Mouse (Mus musculus) stomach, postnatal 0 days (tissue): ENCODE results near the gene Wnt2b. TPM values are rescaled to one million over a fixed set of nuclear protein-coding genes. Genes with fewer than 3 reads are reported as not detected.

Experiments used
- ATAC-seq: fragments of 200-750 bp; cut with Nextera tagmentation; 2 replicates; pipeline ENCODE4 v1.8.0; 2017; ENCODE audit not compliant: low FRiP score, low TSS enrichment
- DNase-seq: peaks from one replicate; pipeline ENCODE4 v3.0.0-alpha.2; 2016; ENCODE audit warnings: low spot score
- H3K27ac ChIP-seq: fragments of 300-500 bp; sonication (generic); replicated peaks from 2 replicates; pipeline ENCODE4 v1.5.1; 2014; ENCODE audit warnings: mild to moderate bottlenecking, control low read depth
- H3K27me3 ChIP-seq: fragments of 300-500 bp; sonication (generic); 2 replicates; pipeline ENCODE4 v1.6.1; 2014; ENCODE audit warnings: low read length; ENCODE audit not compliant: control insufficient read depth, insufficient read depth
- H3K36me3 ChIP-seq: fragments of 300-500 bp; sonication (generic); 2 replicates; pipeline ENCODE4 v1.6.1; 2014; ENCODE audit warnings: low read length, mixed read lengths; ENCODE audit not compliant: control insufficient read depth, insufficient read depth
- H3K4me1 ChIP-seq: fragments of 300-500 bp; sonication (generic); replicated peaks from 2 replicates; pipeline ENCODE4 v1.6.1; 2014; ENCODE audit warnings: antibody characterized with exemption; ENCODE audit not compliant: control insufficient read depth, insufficient read depth
- H3K4me2 ChIP-seq: fragments of 300-500 bp; sonication (generic); replicated peaks from 2 replicates; pipeline ENCODE4 v1.6.1; 2014; ENCODE audit warnings: low read depth, mild to moderate bottlenecking, control low read depth, moderate library complexity
- H3K4me3 ChIP-seq: fragments of 300-500 bp; sonication (generic); 2 replicates; pipeline ENCODE4 v1.5.1; 2014; ENCODE audit warnings: low read depth, low read length, control low read depth
- H3K9ac ChIP-seq: fragments of 300-500 bp; sonication (generic); 2 replicates; pipeline ENCODE4 v1.6.1; 2014; ENCODE audit warnings: mild to moderate bottlenecking, low read length, control low read depth, mixed read lengths
- H3K9me3 ChIP-seq: fragments of 300-500 bp; sonication (generic); 2 replicates; pipeline ENCODE4 v1.6.1; 2016; ENCODE audit warnings: low read length; ENCODE audit not compliant: control insufficient read depth
- CTCF ChIP-seq: IDR thresholded peaks from 2 replicates; pipeline ENCODE4 v1.5.1; 2016; ENCODE audit warnings: antibody characterized with exemption, low read depth, mild to moderate bottlenecking, moderate library complexity
- EP300 ChIP-seq: optimal IDR thresholded peaks from 2 replicates; pipeline ENCODE3; 2016; ENCODE audit warnings: antibody characterized with exemption
- WGBS: fragments of 180-500 bp; shearing (Covaris S2); extraction: QIAGEN DNeasy Blood & Tissue Kit; methylation state at CpG from one replicate; pipeline ENCODE4 v1.1.7; 2014; 5-methylcytosine and 5-hydroxymethylcytosine counted together
- polyA plus RNA-seq: library from polyadenylated mRNA; unstranded; fragments of >200 nt; fragmentation: Nextera tagmentation; extraction: Ambion mirVana; gene quantifications from 2 replicates; pipeline ENCODE4 v1.2.1, GENCODE M21; 2015

Gene Wnt2b
- polyA plus RNA-seq, 1 experiment from 2014 or later, result 1.3 TPM

DNA sequence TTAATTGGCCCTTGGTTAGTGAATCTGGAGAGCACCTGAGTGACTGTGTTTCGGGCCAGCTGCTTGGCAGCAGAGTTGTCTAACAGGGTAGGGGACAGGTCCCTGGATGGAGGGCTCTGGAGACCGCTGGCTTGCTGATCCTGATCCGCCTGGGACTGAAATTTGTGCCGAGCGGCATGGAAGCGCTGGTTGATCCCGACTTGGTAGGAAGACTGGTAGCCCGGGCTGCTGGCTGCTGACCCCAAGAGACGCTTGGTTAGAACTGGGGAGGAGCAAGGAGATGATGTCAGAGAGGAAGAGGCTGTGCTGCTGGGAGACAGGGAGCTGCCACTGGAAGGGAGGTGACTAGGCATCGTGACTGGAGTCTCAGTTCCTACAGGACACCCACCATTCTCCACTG lies 43.3 kb upstream of the Wnt2b start:
- ATAC-seq, result no peak
- no peak overlapping the region for H3K4me2 ChIP-seq
- no peaks in the 10 kb centered on the region for H3K27me3 ChIP-seq
- TF ChIP-seq EP300 (no peak), CTCF (no peak)
- H3K4me3 ChIP-seq, result no peak overlapping the region
- DNase-seq, result no peak
- 93% methylated on average over 10 of the region's 10 CpGs for WGBS
- no peaks in the 10 kb centered on the region for H3K9me3 ChIP-seq
- no peak overlapping the region for H3K9ac ChIP-seq
- H3K27ac ChIP-seq, result no peak overlapping the region
- H3K36me3 ChIP-seq, result peaks cover 29% of the 10 kb centered on the region
- H3K4me1 ChIP-seq, result no peaks in the 10 kb centered on the region

- no peak for ATAC-seq
- H3K4me2 ChIP-seq, result no peak overlapping the region
- 57% methylated on average over 14 of the region's 14 CpGs for WGBS
- H3K27me3 ChIP-seq, result no peaks in the 10 kb centered on the region
- no peak overlapping the region for H3K27ac ChIP-seq
- DNase-seq, result peak; percentile 10
- H3K4me3 ChIP-seq, result no peak overlapping the region
- H3K9me3 ChIP-seq, result no peaks in the 10 kb centered on the region
- H3K9ac ChIP-seq, result no peak overlapping the region
- peaks cover 29% of the 10 kb centered on the region for H3K36me3 ChIP-seq
- H3K4me1 ChIP-seq, result no peaks in the 10 kb centered on the region
- no peak for TF ChIP-seq CTCF
- no peak for TF ChIP-seq EP300
Measured at GRCm38 (mm10) chr3:105003960-105004463, 42.3 kb upstream of the Wnt2b start.

GRCm38 (mm10) chr3:105001374-105001773 lies 39.7 kb upstream of the Wnt2b start:
- no peak overlapping the region for H3K9ac ChIP-seq
- H3K27me3 ChIP-seq, result no peaks in the 10 kb centered on the region
- no peak overlapping the region for H3K4me2 ChIP-seq
- TF ChIP-seq EP300 (no peak), CTCF (no peak)
- no peak for ATAC-seq
- H3K27ac ChIP-seq, result peak overlapping the region; percentile 40; the same call in 1 of the 2 replicates
- H3K9me3 ChIP-seq, result no peaks in the 10 kb centered on the region
- H3K4me3 ChIP-seq, result no peak overlapping the region
- H3K36me3 ChIP-seq, result peaks cover 20% of the 10 kb centered on the region
- 63% methylated on average over 6 of the region's 6 CpGs for WGBS
- peak; percentile 12 for DNase-seq
- H3K4me1 ChIP-seq, result no peaks in the 10 kb centered on the region

DNA sequence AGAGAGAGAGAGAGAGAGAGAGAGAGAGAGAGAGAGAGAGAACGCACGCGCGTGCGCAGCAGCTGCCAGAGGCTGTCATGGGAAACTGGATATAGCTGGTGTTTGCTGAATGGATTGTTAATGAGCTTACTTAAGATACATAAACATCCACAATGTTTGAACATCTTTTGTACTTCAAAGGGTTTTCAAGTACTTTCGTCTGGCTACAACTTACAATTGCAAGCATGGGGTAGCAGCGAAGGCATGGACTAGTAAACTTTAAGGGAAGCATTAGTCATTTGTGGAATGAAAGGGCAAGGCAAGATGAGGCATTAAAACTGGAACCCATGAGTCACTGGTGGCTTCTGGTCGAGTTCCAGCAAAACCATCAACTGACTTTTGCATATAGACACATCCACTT lies 38.8 kb upstream of the Wnt2b start:
- no peak overlapping the region for H3K4me2 ChIP-seq
- peak; percentile 57 for DNase-seq
- H3K4me1 ChIP-seq, result no peaks in the 10 kb centered on the region
- WGBS, result 28% methylated on average over 8 of the region's 8 CpGs
- peak; percentile 87 for ATAC-seq
- no peaks in the 10 kb centered on the region for H3K27me3 ChIP-seq
- no peaks in the 10 kb centered on the region for H3K9me3 ChIP-seq
- H3K4me3 ChIP-seq, result no peak overlapping the region
- H3K36me3 ChIP-seq, result peaks cover 17% of the 10 kb centered on the region
- no peak overlapping the region for H3K9ac ChIP-seq
- TF ChIP-seq EP300 (no peak), CTCF (no peak)
- H3K27ac ChIP-seq, result no peak overlapping the region

GRCm38 (mm10) chr3:104997563-104997962 lies 35.8 kb upstream of the Wnt2b start:
- no peak overlapping the region for H3K4me3 ChIP-seq
- no peaks in the 10 kb centered on the region for H3K27me3 ChIP-seq
- no peak overlapping the region for H3K4me2 ChIP-seq
- H3K9me3 ChIP-seq, result no peaks in the 10 kb centered on the region
- H3K4me1 ChIP-seq, result peaks cover 5% of the 10 kb centered on the region; the same call in 1 of the 2 replicates
- 57% methylated on average over 6 of the region's 6 CpGs for WGBS
- no peak overlapping the region for H3K27ac ChIP-seq
- ATAC-seq (no peak), DNase-seq (peak; percentile 11)
- no peak overlapping the region for H3K9ac ChIP-seq
- H3K36me3 ChIP-seq, result peaks cover 4% of the 10 kb centered on the region; the same call in 1 of the 2 replicates
- TF ChIP-seq CTCF (no peak), EP300 (no peak)

DNA sequence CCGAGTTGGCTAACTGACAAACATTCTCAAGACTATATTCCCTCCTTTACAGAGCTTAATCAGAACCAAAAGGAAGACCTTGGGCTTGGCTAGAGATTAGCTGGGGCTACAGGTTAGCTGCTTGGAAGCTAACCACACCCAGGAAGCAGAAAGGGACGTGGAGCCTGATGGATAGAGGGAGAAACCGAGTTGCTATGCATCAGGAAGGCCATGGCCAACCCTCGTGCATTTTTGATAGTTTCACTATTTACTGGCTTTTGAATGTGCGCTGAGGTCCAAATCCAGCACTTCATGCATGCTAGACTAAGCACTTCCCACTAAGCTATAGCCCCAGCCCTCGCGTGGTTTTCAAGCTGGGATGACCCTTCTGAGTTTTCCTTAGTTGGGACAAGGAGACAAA lies 34.0 kb upstream of the Wnt2b start:
- peak; percentile 12 for DNase-seq
- Histone ChIP-seq H3K9me3 (no peaks in the 10 kb centered on the region), H3K4me1 (peaks cover 5% of the 10 kb centered on the region; the same call in 1 of the 2 replicates), H3K27ac (no peak overlapping the region), H3K4me2 (no peak overlapping the region), H3K36me3 (no peaks in the 10 kb centered on the region), H3K9ac (no peak overlapping the region), H3K4me3 (no peak overlapping the region), H3K27me3 (no peaks in the 10 kb centered on the region)
- WGBS, result 75% methylated on average over 7 of the region's 7 CpGs
- no peak for ATAC-seq
- TF ChIP-seq CTCF (no peak), EP300 (no peak)
